Mouse (Mus musculus) C3H10T1/2 (cell line): ENCODE measurements around the gene Agl. TPM values are rescaled to one million over a fixed set of nuclear protein-coding genes. Genes with fewer than 3 reads are reported as not detected.

ENCODE experiments used
- polyA plus RNA-seq, 2 experiments: library from polyadenylated mRNA; unstranded; fragments of >200 nt; fragmentation: generic; extraction: Trizol; gene quantifications; one replicate each; pipeline ENCODE4 v1.2.1; 2012; ENCODE audit warnings: missing spikeins in 2 of 2

Gene Agl
- polyA plus RNA-seq: 1 to 10 TPM in 1 of 2 experiments, under 1 TPM in 1; 0.68 to 6.0 TPM

GRCm38 (mm10) chr3:116807811-116808506 lies at the start of gene Agl:
Gene Agl, minus strand, starts transcription at chr3:116808166.

GRCm38 (mm10) chr3:116712436-116712881 lies 95.5 kb downstream of the Agl start, which contains the start of gene Slc35a3:
Gene Slc35a3, minus strand, starts transcription at chr3:116712831.

Other genes with a start within 250 kb of the Agl start
- gene Lrrc39, start 245.2 kb downstream of the Agl start, polyA plus RNA-seq: under 1 TPM in 1 of 2 experiments, not detected in 1; 0.05 TPM
- gene Sass6, start 213.2 kb downstream of the Agl start, polyA plus RNA-seq: 1 to 10 TPM in 1 of 2 experiments, under 1 TPM in 1; 0.25 to 1.2 TPM
- 1 to 10 TPM in 1 of 2 experiments, under 1 TPM in 1; 0.22 to 2.0 TPM for gene Trmt13, start 193.6 kb downstream of the Agl start, polyA plus RNA-seq
- 1 to 10 TPM; 1.3 to 8.1 TPM for gene Mfsd14a, start 145.5 kb downstream of the Agl start, polyA plus RNA-seq
- not detected for gene Gm43191, start 126.9 kb downstream of the Agl start, polyA plus RNA-seq
- 1 to 10 TPM in 1 of 2 experiments, under 1 TPM in 1; 0.27 to 2.0 TPM for gene Slc35a3, start 95.3 kb downstream of the Agl start, polyA plus RNA-seq
- gene Frrs1, start 51.3 kb upstream of the Agl start, polyA plus RNA-seq: 1 to 10 TPM; 4.1 to 4.6 TPM
- gene 4930455H04Rik, start 160.1 kb upstream of the Agl start, polyA plus RNA-seq: not detected
- gene Palmd, start 160.8 kb upstream of the Agl start, polyA plus RNA-seq: not detected